Mouse (Mus musculus) CD4-positive, CD25-positive, alpha-beta regulatory T cell, adult 4 months (primary cell): ENCODE data around the gene Dclk1. TPM values are rescaled to one million over a fixed set of nuclear protein-coding genes. Genes with fewer than 3 reads are reported as not detected.

ENCODE experiments used
- ATAC-seq: one replicate; pipeline ENCODE4 v1.8.0; 2017
- polyA plus RNA-seq, 2 experiments: library from polyadenylated mRNA; unstranded; fragments of 100-300 nt; shearing (Covaris generic); gene quantifications; one replicate each; pipeline ENCODE4 v1.2.1; 2017

Dclk1 gene
- polyA plus RNA-seq, 2 experiments from 2014 or later = 0.16 to 0.50 TPM

DNA sequence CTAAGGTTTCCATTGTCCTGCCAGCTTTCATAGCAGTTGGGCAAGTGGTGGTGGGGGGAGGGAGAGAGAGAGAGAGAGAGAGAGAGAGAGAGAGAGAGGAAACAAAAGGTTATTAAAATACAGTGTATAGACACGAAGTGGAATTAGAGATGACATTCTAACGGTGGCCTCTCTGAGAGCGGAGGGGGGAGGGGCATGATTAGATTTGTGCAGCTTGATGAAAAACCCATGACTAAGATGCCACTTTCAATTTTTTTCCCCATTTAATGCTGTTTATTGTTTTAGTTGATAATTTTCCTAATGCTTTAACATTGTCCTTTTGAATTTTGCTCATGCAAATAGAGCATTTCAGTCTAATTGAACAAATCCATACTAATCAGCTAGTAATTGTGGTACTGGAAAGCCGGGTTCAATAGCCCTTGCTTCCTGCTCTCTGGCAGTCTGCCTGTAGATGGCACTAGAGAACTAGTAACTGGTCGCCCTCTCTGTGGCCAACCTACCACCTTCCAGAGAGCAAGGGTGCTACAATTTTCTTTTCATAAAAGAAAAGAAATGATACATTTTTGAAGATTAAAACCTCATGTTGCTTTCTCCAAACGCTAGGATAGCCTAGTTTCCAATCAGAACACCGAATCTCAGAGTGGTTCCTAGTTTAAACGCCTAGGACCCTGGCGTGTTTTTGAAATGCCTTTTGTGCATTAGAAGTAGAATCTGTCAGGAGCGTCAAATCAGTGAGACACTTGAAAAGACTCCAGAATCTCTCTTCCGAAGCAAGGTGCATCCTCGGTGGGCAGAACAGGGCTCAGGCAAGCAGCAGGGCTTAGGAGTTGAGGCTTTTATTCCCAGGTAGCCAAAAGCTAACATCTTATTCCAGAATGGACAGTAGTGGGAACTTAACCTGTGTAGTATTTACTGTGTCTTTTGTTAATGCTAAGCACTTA is 278.3 kb downstream of the Dclk1 start:
- peak; percentile 66 for ATAC-seq

- ATAC-seq = no peak
Observed at GRCm38 (mm10) chr3:55521776-55522175, 279.6 kb downstream of the Dclk1 start.

- ATAC-seq = no peak
Observed at GRCm38 (mm10) chr3:55523224-55523623, 281.1 kb downstream of the Dclk1 start.

DNA sequence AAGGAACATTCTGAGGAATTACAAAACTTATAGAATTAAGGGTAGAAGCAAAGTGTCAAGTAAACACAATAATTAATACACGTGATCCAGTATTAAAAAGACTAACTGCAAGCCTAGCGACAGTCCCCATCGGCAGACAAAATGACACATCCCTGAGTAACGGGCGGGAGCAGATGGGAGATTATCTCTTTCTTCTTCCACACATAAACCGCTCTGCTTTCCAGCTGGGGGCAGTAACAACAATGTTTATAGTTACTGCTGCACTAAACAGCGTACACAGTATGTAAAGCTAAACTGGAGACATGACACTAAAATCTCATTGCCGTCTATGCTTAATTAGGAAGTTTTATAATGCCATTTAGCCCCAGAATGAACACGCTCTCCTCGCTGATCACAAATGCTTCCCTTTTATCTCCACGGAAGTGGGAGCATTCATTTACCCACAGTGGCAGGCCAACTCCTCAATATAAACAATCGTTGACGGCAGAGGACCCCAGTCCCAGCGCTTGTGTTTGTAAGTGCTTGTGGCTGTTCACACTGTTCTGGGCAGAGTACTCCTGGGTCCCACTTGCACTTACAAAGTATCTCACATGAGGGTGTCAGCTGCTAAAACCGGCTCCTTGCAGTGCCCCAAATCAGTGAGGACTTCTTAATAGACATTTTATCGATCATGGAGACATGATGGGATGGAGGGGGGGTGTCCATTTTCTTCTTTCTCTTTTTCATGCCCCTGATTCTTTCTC is 281.7 kb downstream of the Dclk1 start:
- ATAC-seq = no peak

DNA sequence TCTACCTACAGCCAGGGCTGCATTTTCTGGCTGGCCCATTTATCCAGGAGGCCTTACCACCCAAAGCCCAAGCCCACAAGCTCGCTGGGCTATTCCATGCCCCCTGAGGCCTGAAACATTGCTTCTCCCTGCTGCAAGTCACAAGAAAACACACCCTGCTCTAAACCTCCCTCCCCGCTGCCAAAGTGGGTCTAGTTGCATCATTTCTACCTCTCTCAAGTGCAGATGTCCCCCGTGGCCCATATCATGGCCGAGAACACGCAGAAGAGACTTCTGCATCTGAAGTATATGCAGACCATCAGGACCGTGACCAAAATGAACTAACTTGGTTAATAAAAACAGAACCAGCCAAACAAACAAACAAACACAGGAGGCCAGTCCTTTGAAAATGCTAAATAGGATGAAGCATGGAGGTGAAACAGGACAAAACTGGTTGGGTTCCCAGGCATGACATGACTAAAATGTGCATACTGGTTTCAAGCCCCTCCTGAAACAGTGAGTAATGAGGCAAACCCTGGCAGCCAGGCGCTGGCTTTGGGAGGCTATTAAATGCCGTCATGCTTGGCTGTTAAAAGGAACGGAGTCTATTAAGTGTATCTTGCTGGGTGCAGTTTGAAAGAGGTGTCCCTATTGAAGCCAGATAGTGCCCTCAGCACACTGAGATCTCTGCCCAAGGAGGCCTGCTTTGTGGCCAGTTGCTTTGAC is 282.5 kb downstream of the Dclk1 start:
- no peak for ATAC-seq

DNA sequence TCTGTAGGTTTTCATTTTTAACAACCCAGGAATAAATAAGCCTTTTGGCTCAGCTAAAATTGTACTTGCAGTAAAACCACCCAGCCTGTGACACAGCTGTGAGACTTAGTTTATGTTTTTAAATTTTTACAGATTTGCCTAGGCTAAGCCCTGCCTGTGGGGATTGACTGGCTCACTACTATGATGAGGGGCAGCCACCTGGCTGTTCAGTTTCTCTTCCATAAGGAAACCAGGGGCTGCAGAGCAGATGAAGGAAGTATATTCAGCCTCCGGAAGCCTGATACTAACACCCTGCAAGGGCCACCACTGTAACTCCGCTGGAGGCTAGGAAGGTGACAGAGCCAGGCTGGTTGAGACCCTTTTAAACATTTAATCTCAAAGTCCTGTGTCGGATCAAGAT is 284.3 kb downstream of the Dclk1 start:
- ATAC-seq = no peak

GRCm38 (mm10) chr3:55527566-55527965 is 285.4 kb downstream of the Dclk1 start:
- ATAC-seq = no peak

DNA sequence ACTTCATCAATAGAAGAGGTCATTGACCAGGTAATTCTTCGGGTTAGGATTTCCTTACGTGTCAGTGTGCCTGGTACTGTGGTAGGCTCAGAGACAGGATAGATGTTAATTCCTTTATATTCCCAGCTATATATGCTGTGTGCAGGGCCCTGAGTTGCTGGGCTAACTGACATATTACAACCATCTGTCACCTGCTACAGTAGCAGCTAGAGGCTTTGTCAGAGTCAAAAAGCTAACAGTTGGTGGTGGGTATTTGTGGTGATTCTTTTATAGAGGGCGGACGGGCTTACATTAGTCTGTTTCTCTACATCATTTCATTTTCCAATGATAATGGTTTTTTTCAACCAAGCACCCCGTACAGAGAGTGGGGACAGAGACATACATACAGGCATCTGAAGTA is 285.8 kb downstream of the Dclk1 start:
- no peak for ATAC-seq

- no peak for ATAC-seq
Observed at GRCm38 (mm10) chr3:55529414-55529813, 287.2 kb downstream of the Dclk1 start.

GRCm38 (mm10) chr3:55531204-55532044 is 289.3 kb downstream of the Dclk1 start:
- no peak for ATAC-seq

DNA sequence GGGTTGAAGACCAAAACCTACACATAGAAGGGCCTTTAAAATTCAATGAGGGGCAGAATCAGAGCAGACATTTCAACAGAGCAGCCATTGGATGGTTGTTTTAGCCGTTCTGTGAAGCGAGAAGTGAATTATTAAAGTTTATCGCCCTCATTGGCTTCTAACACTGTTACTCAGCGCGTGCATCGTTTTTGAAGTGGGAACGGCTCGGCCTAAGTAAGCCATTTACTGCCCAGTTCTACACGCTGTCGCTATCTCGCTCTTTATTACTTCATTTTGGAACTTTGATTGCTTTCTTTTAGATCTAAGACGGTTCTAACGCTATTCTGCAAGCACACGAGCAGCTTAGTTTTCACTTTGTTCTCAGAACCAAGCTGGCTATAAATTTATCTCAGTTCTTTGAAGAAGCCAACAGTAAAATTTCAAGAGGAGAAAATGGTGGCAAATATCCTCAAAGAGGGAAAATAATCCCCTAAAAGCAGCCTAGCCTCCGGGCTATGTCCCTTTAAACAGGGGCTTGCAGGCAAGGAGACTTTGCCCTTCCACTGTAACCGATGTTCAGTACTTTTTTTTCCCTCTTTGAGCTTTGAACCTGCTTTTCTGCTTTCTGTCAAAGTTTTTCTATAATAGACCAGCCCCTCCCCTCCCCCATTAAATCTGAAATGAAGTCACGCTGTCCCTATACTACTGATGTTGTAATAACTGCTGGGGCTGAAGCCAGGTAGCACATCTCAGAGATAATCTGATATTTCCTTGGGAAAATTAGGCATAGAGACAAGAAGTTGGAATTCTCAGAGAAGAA is 290.2 kb downstream of the Dclk1 start:
- ATAC-seq = no peak

- no peak for ATAC-seq
Observed at GRCm38 (mm10) chr3:55535591-55536200, 293.5 kb downstream of the Dclk1 start.

- ATAC-seq = no peak
Observed at GRCm38 (mm10) chr3:55536901-55537300, 294.7 kb downstream of the Dclk1 start.

DNA sequence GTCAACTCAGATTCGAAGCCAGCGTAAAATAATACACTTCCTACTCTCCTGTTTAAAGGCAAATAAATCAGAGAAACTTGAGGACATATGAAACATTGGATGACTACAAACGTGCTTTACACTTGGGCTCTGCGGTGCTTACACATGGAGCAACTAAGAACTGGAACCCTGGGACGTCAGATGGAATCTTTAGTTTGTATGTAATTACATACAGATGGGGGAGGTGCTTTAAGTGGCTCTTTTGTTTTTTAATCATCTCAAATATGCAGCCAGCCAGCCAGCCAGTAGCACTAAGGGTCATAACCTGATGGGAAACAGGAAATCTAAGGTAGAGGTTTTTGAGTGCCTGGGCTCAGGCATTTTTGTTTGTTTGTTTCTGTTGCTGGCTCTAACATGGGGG is 295.6 kb downstream of the Dclk1 start:
- no peak for ATAC-seq

DNA sequence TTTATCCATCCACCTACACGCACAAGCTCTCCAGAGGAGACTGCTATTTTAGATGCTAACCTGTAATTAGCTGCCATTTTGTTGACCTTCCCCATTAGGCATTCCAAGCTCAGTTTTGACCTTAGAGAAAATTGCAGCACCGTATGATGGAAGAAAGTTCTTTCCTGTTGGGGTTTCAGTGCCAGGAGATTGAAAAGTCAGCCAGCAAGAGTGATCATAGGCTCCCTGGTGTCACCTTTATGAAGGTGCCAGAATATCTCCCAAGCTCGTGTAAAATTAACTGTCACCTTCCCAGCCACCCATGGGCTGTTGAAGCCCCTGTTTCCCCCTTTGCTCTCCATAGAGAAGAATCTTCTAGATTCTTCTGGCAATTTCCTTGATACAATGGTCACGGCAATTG is 297.2 kb downstream of the Dclk1 start:
- no peak for ATAC-seq

DNA sequence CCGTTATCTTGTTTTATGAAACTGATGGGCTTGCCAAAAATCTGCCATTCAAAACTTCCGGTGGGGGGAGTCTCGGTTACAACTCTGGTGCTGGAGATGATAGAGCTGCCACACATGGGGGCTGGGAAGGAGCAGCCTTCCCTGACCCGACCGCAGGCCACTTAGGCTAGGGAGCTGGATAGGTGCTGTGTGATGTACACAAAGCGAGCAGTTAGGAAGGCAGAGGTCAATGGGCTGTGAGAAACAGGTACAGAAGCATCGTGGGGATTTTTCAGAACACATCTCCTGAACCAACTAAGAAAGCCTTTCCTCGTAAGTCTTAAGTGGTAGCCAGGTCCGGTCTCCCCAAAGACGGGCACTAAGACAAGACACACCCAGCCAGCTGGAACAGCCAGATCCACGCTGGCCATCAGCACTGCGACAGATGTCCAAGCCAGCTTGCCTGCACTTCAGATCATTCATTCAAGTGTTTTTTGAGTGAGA is 297.7 kb downstream of the Dclk1 start:
- no peak for ATAC-seq

- no peak for ATAC-seq
Observed at GRCm38 (mm10) chr3:55540406-55541140, 298.4 kb downstream of the Dclk1 start.

GRCm38 (mm10) chr3:55541799-55542198 is 299.6 kb downstream of the Dclk1 start:
- no peak for ATAC-seq

DNA sequence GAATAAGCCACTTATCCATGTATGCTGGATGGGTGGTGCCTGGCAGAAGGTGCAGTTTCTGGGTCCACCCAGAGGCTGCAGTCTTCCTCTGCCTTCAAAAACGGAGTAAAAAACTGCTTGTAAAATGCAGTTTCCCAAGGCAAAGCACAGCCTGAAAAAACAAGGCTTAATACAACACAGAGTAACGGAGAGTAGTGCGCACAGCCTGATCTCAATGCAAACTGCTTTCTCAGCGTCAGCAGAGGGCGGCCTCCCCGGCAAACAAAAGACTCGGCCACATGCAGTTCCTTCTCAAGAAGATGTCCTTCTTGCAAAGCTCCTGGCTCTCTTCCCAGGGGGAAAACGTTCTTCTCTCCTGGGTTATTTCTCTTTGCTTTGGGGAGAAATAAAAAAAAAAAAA is 300.1 kb downstream of the Dclk1 start:
- ATAC-seq = no peak

GRCm38 (mm10) chr3:55542947-55543346 is 300.8 kb downstream of the Dclk1 start:
- no peak for ATAC-seq
